Mouse (Mus musculus) bone marrow, adult 2 months (tissue): ENCODE data around the gene Kcnip1.

Source experiments
- CTCF ChIP-seq: fragments of 200-500 bp; IDR thresholded peaks from 2 replicates; pipeline ENCODE4 v1.5.1; 2011; ENCODE audit warnings: low read length, control low read depth; ENCODE audit not compliant: control insufficient read depth, insufficient read depth
- POLR2A ChIP-seq: fragments of 200-500 bp; IDR thresholded peaks from 2 replicates; pipeline ENCODE4 v1.6.1; 2011; ENCODE audit warnings: low read depth, mild to moderate bottlenecking, control low read depth, low read length, borderline replicate concordance; ENCODE audit not compliant: control insufficient read depth

GRCm38 (mm10) chr11:33932386-33933111 lies 60.4 kb downstream of the Kcnip1 start:
- TF ChIP-seq POLR2A (no peak), CTCF (no peak)
